Mouse (Mus musculus): ENCODE measurements around the gene Fosb. TPM values are rescaled to one million over a fixed set of nuclear protein-coding genes. Genes with fewer than 3 reads are reported as not detected.
A peak's percentile ranks its signal among the peaks of the same experiment; 100 is the strongest.
"Not testable (repeated sequence)": the region's sequence is repeated elsewhere in the genome, so short reads cannot be mapped to it uniquely, and the experiment has no call there.

Fosb gene
- total RNA-seq, 2 experiments from 2014 or later, result 0.22 to 0.59 TPM

GRCm38 (mm10) chr7:19281680-19282304, 28.1 kb downstream of the Fosb start:
- H3K27ac ChIP-seq, DNase-seq: not testable (repeated sequence)
- H3K4me3 ChIP-seq, result peak overlapping the region; percentile 74
- peak; percentile 70 for TF ChIP-seq CTCF (IDR thresholded peaks at IDR 0.05)
- intact Hi-C loops (cut with DNase I), result loop anchor here (2.0 to 5.0 kb wide), 3 partner anchors 21 to 104 kb away; partner anchors contain the start of gene Eml2

- Histone ChIP-seq H3K4me3 (peak within 1 kb of the TSS; percentile 65), H3K27ac (no peak within 1 kb of the TSS)
- intact Hi-C loops (cut with DNase I), result loop anchor here (2.0 to 5.0 kb wide), 2 partner anchors 19 to 102 kb away; partner anchors contain the start of gene Eml2
- TF ChIP-seq CTCF (IDR thresholded peaks at IDR 0.05), result peak; percentile 24; the same call in 1 of the 2 replicates
- peak; percentile 54 for DNase-seq
Measured at GRCm38 (mm10) chr7:19279581-19280114, 30.2 kb downstream of the Fosb start, which contains the start of gene Ppm1n. Gene Ppm1n (minus strand): TSS chr7:19280064.

- Histone ChIP-seq H3K4me3 (peak overlapping the region; percentile 65), H3K27ac (no peak overlapping the region)
- intact Hi-C loops (cut with DNase I), result no loop called here
- no peak for TF ChIP-seq CTCF (IDR thresholded peaks at IDR 0.05)
- DNase-seq, result no peak
Measured at GRCm38 (mm10) chr7:19279052-19279451, 30.8 kb downstream of the Fosb start.

DNA sequence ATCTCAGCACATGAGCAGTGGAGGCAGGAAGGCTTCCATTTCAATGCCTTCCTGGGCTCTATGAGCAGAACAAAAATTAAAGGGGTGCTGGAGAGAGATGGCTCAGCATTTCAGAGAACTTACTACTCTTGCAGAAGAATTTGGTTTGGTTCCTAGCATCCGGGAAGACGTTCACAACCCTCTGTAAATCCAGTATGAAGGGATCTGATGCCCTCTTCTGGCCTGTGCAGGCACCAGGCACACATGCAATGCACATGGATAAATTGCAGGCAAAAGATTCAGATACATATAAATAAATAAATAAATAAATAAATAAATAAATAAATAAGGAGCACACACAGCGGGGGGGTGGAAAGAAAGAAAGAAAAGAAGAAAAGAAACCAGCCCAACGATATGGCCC, 33.6 kb downstream of the Fosb start:
- TF ChIP-seq CTCF (IDR thresholded peaks at IDR 0.05), result peak; percentile 52
- Histone ChIP-seq H3K4me3 (no peak overlapping the region), H3K27ac (no peak overlapping the region)
- intact Hi-C loops (cut with DNase I), result no loop called here
- no peak for DNase-seq

DNA sequence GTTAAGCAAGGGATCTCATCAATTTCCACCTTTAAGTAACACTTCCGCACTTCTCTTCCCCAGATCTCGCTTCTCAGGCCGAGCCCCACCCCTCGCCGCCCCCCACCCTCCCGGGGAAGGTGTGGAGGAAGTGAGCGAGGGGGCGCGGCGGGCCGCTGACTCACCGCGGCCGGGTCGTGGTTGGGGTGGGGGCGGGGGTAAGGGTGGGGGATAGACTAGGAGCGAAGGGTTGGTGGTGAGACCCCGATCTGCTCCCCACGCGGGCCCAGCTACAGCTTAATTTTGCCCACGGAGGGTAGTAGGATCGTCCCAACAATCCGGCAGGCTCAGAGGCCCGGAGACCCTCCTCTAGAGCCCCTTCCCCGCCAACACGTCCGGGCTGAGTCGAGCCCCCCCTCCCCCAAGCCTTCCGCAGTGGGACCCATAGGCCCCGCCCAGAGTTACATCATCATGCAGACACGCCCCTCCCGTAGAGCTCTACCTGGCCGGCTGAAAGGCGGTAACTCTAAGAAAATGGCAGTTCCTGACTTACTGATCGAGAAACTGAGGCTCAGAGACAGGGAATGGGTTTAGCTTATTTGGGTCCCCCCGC, 37.6 kb downstream of the Fosb start:
- Histone ChIP-seq H3K27ac (peak overlapping the region; percentile 93), H3K4me3 (peak overlapping the region; percentile 95)
- intact Hi-C loops (cut with DNase I), result no loop called here
- DNase-seq, result peak; percentile 76
- no peak for TF ChIP-seq CTCF (IDR thresholded peaks at IDR 0.05)

DNA sequence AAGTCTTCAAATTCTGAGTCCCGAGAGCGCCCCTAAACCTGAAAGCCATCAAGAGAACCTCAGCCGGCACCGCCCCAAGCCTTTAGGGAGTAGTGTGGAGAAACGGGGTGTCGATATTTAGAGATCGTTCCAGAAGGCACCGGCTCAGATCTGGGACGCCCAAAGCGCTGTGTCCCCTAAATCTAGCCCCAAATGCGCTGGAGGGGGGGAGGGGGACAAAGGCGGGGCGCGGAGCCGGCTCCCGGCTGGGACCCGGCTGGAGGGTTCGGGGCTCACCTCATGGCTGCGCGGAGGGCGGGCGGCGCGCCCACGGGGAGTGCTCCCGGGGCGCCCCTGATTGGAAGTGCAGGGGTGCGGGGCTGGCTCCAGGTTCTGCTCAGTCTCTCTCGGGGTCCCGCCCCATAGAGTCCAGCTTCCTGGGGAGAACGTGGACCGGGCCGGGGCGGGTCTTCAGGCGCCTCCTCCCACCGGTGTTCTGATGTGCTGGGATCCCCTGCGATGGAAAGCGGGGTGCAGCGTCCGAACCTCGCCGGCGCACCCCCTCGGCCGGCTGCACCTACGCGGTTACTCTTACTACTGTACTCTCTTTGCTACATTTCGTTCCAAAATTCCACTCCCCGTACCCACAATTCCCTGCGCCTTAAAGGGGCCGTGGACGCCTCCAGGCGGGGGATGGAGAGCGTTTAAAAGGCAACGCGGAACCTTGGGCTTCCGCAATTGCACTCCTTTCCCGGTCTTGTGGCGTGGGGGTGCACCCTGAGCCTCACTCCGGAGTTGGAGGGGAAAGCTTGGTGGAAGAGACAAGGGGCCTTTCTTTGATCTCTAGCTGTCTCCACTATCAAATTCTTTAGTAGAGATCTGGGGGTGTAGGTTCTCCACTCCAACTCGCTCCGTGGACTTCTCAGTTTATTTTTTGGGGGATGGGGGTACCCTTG, 38.3 kb downstream of the Fosb start, which contains the start of gene Vasp:
TSS of gene Vasp (minus strand) at position 580 of the 935 bp plus-strand sequence.
- intact Hi-C loops (cut with DNase I), result no loop called here
- H3K27ac ChIP-seq, result peak within 1 kb of the TSS; percentile 93
- H3K4me3 ChIP-seq, result peak within 1 kb of the TSS; percentile 95
- DNase-seq, result peak; percentile 86
- no peak for TF ChIP-seq CTCF (IDR thresholded peaks at IDR 0.05)

GRCm38 (mm10) chr7:19270509-19271237, 39.2 kb downstream of the Fosb start:
- no peak for TF ChIP-seq CTCF (IDR thresholded peaks at IDR 0.05)

DNA sequence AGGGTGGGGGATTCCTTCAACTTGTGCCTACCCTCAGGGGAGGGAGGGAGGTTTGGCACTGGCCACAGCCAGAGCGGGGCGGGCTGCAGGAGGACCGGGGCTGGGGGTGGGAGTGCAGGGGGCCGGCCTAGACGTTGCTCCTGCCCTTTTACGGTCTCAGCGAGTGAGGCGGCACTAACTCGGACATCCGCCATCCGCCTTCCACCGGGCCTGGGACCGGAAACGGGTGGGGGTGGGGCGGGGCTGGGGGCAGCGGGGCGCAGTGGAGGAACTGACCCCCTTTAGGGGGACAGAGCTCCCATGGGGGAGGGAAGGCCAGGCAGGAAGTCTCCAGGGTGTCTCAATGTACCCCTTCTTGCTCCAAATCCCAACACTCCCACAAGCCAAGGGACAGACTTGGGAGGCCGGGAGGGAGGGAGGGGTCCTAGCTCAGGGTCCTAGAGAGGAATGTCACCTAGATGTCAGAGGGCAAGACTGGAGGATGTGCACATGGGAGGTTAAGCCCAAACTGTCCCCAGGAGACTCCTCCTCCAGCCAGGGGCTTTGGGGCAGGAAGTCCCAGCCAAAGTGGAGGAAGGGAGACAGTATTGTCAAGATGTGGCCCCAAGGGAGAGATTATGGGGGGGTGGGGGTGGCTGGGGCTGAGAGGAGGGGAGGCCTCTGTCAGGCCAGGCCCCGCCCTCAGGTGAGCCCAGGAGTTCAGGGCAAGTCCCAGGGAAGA, 40.0 kb downstream of the Fosb start:
- peak; percentile 82 for DNase-seq
- Histone ChIP-seq H3K4me3 (peak overlapping the region; percentile 95), H3K27ac (peak overlapping the region; percentile 93)
- intact Hi-C loops (cut with DNase I), result no loop called here
- no peak for TF ChIP-seq CTCF (IDR thresholded peaks at IDR 0.05)

More at GRCm38 (mm10) chr7:19270509-19271237, 39.2 kb downstream of the Fosb start:
- intact Hi-C loops (cut with DNase I), result no loop called here
- DNase-seq, result peak; percentile 41
- Histone ChIP-seq H3K4me3 (peak overlapping the region; percentile 95), H3K27ac (peak overlapping the region; percentile 93)

GRCm38 (mm10) chr7:19268993-19269681, 40.7 kb downstream of the Fosb start:
- DNase-seq, result no peak
- intact Hi-C loops (cut with DNase I), result no loop called here
- Histone ChIP-seq H3K27ac (peak overlapping the region; percentile 93), H3K4me3 (peak overlapping the region; percentile 95)
- TF ChIP-seq CTCF (IDR thresholded peaks at IDR 0.05), result no peak

DNA sequence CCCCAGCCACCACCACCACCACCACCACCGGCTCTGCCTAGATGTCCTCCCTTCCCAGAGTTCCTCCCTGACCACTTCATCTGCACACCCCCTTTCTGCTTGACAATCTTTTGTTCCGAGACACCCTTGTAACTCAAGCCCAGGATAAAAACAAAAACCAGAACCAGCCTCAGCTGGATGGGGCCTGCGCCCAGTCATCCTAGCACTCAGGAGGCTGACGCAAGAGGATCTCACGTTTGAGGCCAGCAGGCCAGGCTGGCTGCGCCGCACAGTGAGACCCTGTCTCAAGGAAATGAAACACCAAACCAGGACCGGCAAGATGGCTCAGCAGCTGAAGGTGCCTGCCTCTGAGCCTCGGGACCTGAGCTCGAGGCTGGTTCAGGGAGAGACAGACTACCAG, 42.8 kb downstream of the Fosb start:
- TF ChIP-seq CTCF (IDR thresholded peaks at IDR 0.05), result no peak
- peak; percentile 54 for DNase-seq
- peak overlapping the region; percentile 93 for H3K27ac ChIP-seq
- intact Hi-C loops (cut with DNase I), result no loop called here
- H3K4me3 ChIP-seq, result peak overlapping the region; percentile 33; the same call in 1 of the 2 replicates

Data from gastrocnemius, adult 2 months (tissue).